Mouse (Mus musculus) spleen, adult 2 months (tissue): ENCODE results near the gene Dclk1.

Source experiments
- CTCF ChIP-seq: fragments of 200-500 bp; IDR thresholded peaks from 2 replicates; pipeline ENCODE4 v1.5.1; 2011; ENCODE audit warnings: mild to moderate bottlenecking, inconsistent platforms; ENCODE audit not compliant: insufficient read depth, insufficient read length, insufficient replicate concordance; ENCODE audit errors: extremely low read depth
- POLR2A ChIP-seq: fragments of 200-500 bp; IDR thresholded peaks from 2 replicates; pipeline ENCODE4 v1.6.1; 2011; ENCODE audit warnings: low read depth, low read length, inconsistent platforms

- TF ChIP-seq CTCF (no peak), POLR2A (no peak)
Measured at GRCm38 (mm10) chr3:55276851-55277250, 34.7 kb downstream of the Dclk1 start.
